Mouse (Mus musculus) kidney, embryonic 14.5 days (tissue): Measurements from ENCODE around the gene Blm. TPM values are rescaled to one million over a fixed set of nuclear protein-coding genes. Genes with fewer than 3 reads are reported as not detected.

Source experiments
- ATAC-seq: fragments of 200-750 bp; cut with Nextera tagmentation; 2 replicates; pipeline ENCODE4 v1.8.0; 2017; ENCODE audit warnings: moderate number of reproducible peaks, mild to moderate bottlenecking, moderate TSS enrichment, moderate library complexity; ENCODE audit not compliant: low FRiP score, low TSS enrichment
- H3K27ac ChIP-seq: fragments of 300-500 bp; sonication (generic); 2 replicates; pipeline ENCODE4 v1.5.1; 2014; ENCODE audit warnings: low read depth, mild to moderate bottlenecking, low read length, moderate library complexity, mixed read lengths
- H3K27me3 ChIP-seq: fragments of 300-500 bp; sonication (generic); 2 replicates; pipeline ENCODE4 v1.6.1; 2014; ENCODE audit warnings: mild to moderate bottlenecking, low read length; ENCODE audit not compliant: control insufficient read depth, insufficient read depth
- H3K36me3 ChIP-seq: fragments of 300-500 bp; sonication (generic); 2 replicates; pipeline ENCODE4 v1.6.1; 2014; ENCODE audit warnings: low read length, mixed read lengths; ENCODE audit not compliant: control insufficient read depth, insufficient read depth
- H3K4me1 ChIP-seq: fragments of 300-500 bp; sonication (generic); 2 replicates; pipeline ENCODE4 v1.6.1; 2014; ENCODE audit warnings: low read length, mixed read lengths; ENCODE audit not compliant: control insufficient read depth, insufficient read depth
- H3K4me2 ChIP-seq: fragments of 300-500 bp; sonication (generic); replicated peaks from 2 replicates; pipeline ENCODE4 v1.6.1; 2014; ENCODE audit warnings: low read depth, mild to moderate bottlenecking, low read length
- H3K4me3 ChIP-seq: fragments of 300-500 bp; sonication (generic); 2 replicates; pipeline ENCODE4 v1.5.1; 2014; ENCODE audit warnings: mild to moderate bottlenecking, low read length
- H3K9ac ChIP-seq: fragments of 300-500 bp; sonication (generic); 2 replicates; pipeline ENCODE4 v1.6.1; 2014; ENCODE audit warnings: low read depth, mild to moderate bottlenecking, low read length, moderate library complexity
- H3K9me3 ChIP-seq: fragments of 300-500 bp; sonication (generic); 2 replicates; pipeline ENCODE4 v1.6.1; 2016; ENCODE audit warnings: low read length; ENCODE audit not compliant: control insufficient read depth
- WGBS: fragments of 180-500 bp; shearing (Covaris S2); extraction: QIAGEN DNeasy Blood & Tissue Kit; methylation state at CpG from one replicate; pipeline ENCODE4 v1.1.7; 2014; 5-methylcytosine and 5-hydroxymethylcytosine counted together
- polyA plus RNA-seq: library from polyadenylated mRNA; unstranded; fragments of >200 nt; fragmentation: Nextera tagmentation; extraction: Ambion mirVana; gene quantifications from 2 replicates; pipeline ENCODE4 v1.2.1, GENCODE M21; 2014

Gene Blm
- polyA plus RNA-seq, 1 experiment from 2014 or later: 34.5 TPM

- Histone ChIP-seq H3K4me3 (no peak overlapping the region), H3K9ac (no peak overlapping the region), H3K4me1 (no peaks in the 10 kb centered on the region), H3K27ac (no peak overlapping the region), H3K36me3 (peaks cover 71% of the 10 kb centered on the region), H3K27me3 (no peaks in the 10 kb centered on the region), H3K4me2 (no peak overlapping the region), H3K9me3 (no peaks in the 10 kb centered on the region)
- 92% methylated on average over 3 of the region's 3 CpGs for WGBS
- no peak for ATAC-seq
Measured at GRCm38 (mm10) chr7:80504920-80505319, 30.0 kb downstream of the Blm start.

- Histone ChIP-seq H3K9me3 (no peaks in the 10 kb centered on the region), H3K27ac (no peak overlapping the region), H3K36me3 (peaks cover 64% of the 10 kb centered on the region), H3K27me3 (no peaks in the 10 kb centered on the region), H3K9ac (no peak overlapping the region), H3K4me3 (no peak overlapping the region), H3K4me1 (no peaks in the 10 kb centered on the region), H3K4me2 (no peak overlapping the region)
- ATAC-seq: no peak
- WGBS: 91% methylated on average over 7 of the region's 7 CpGs
Measured at GRCm38 (mm10) chr7:80501006-80501405, 33.9 kb downstream of the Blm start.

GRCm38 (mm10) chr7:80500099-80500498 lies 34.8 kb downstream of the Blm start:
- Histone ChIP-seq H3K9me3 (no peaks in the 10 kb centered on the region), H3K9ac (no peak overlapping the region), H3K27ac (no peak overlapping the region), H3K27me3 (no peaks in the 10 kb centered on the region), H3K4me2 (no peak overlapping the region), H3K36me3 (peaks cover 63% of the 10 kb centered on the region), H3K4me1 (no peaks in the 10 kb centered on the region), H3K4me3 (no peak overlapping the region)
- ATAC-seq: no peak

GRCm38 (mm10) chr7:80499190-80499962 lies 35.5 kb downstream of the Blm start:
- Histone ChIP-seq H3K27me3 (no peaks in the 10 kb centered on the region), H3K4me1 (no peaks in the 10 kb centered on the region), H3K27ac (no peak overlapping the region), H3K9ac (no peak overlapping the region), H3K36me3 (peaks cover 63% of the 10 kb centered on the region), H3K4me2 (no peak overlapping the region), H3K9me3 (no peaks in the 10 kb centered on the region), H3K4me3 (no peak overlapping the region)
- 91% methylated on average over 9 of the region's 9 CpGs for WGBS
- no peak for ATAC-seq

- Histone ChIP-seq H3K36me3 (peaks cover 52% of the 10 kb centered on the region), H3K27ac (no peak overlapping the region), H3K4me3 (no peak overlapping the region), H3K27me3 (no peaks in the 10 kb centered on the region), H3K4me1 (no peaks in the 10 kb centered on the region), H3K4me2 (no peak overlapping the region), H3K9ac (no peak overlapping the region), H3K9me3 (no peaks in the 10 kb centered on the region)
- no peak for ATAC-seq
- 91% methylated on average over 3 of the region's 3 CpGs for WGBS
Measured at GRCm38 (mm10) chr7:80496656-80497055, 38.3 kb downstream of the Blm start.

- no peak overlapping the region for H3K4me2 ChIP-seq
- no peak overlapping the region for H3K4me3 ChIP-seq
- no peak overlapping the region for H3K9ac ChIP-seq
- H3K27me3 ChIP-seq: no peaks in the 10 kb centered on the region
- ATAC-seq: no peak
- H3K4me1 ChIP-seq: no peaks in the 10 kb centered on the region
- WGBS: 77% methylated on average over 6 of the region's 6 CpGs
- H3K9me3 ChIP-seq: no peaks in the 10 kb centered on the region
- H3K36me3 ChIP-seq: peaks cover 47% of the 10 kb centered on the region
- no peak overlapping the region for H3K27ac ChIP-seq
Measured at GRCm38 (mm10) chr7:80495210-80495609, 39.7 kb downstream of the Blm start.

GRCm38 (mm10) chr7:80491995-80492394 lies 42.9 kb downstream of the Blm start:
- Histone ChIP-seq H3K27ac (no peak overlapping the region), H3K9me3 (no peaks in the 10 kb centered on the region), H3K36me3 (peaks cover 52% of the 10 kb centered on the region), H3K4me2 (no peak overlapping the region), H3K4me1 (no peaks in the 10 kb centered on the region), H3K27me3 (no peaks in the 10 kb centered on the region), H3K4me3 (no peak overlapping the region), H3K9ac (no peak overlapping the region)
- no peak for ATAC-seq
- 95% methylated on average over 3 of the region's 3 CpGs for WGBS

- no peak overlapping the region for H3K27ac ChIP-seq
- H3K4me2 ChIP-seq: no peak overlapping the region
- H3K9ac ChIP-seq: no peak overlapping the region
- 93% methylated on average over 3 of the region's 3 CpGs for WGBS
- H3K9me3 ChIP-seq: no peaks in the 10 kb centered on the region
- no peak for ATAC-seq
- H3K4me1 ChIP-seq: no peaks in the 10 kb centered on the region
- no peaks in the 10 kb centered on the region for H3K27me3 ChIP-seq
- no peak overlapping the region for H3K4me3 ChIP-seq
- H3K36me3 ChIP-seq: peaks cover 47% of the 10 kb centered on the region
Measured at GRCm38 (mm10) chr7:80491086-80491485, 43.8 kb downstream of the Blm start.

GRCm38 (mm10) chr7:80490351-80490750 lies 44.6 kb downstream of the Blm start:
- H3K36me3 ChIP-seq: peaks cover 42% of the 10 kb centered on the region
- no peak overlapping the region for H3K4me2 ChIP-seq
- 96% methylated on average over 2 of the region's 2 CpGs for WGBS
- no peak overlapping the region for H3K9ac ChIP-seq
- no peaks in the 10 kb centered on the region for H3K27me3 ChIP-seq
- no peaks in the 10 kb centered on the region for H3K9me3 ChIP-seq
- no peaks in the 10 kb centered on the region for H3K4me1 ChIP-seq
- H3K27ac ChIP-seq: no peak overlapping the region
- H3K4me3 ChIP-seq: no peak overlapping the region
- ATAC-seq: no peak
